Mouse (Mus musculus) forebrain, embryonic 11.5 days (tissue): ENCODE results near the gene Leap2. TPM values are rescaled to one million over a fixed set of nuclear protein-coding genes. Genes with fewer than 3 reads are reported as not detected.

ENCODE experiments used
- ATAC-seq: fragments of 200-750 bp; cut with Nextera tagmentation; replicated peaks from 2 replicates; pipeline ENCODE4 v1.8.0; 2017; ENCODE audit warnings: moderate TSS enrichment; ENCODE audit not compliant: low FRiP score
- DNase-seq: peaks from one replicate; pipeline ENCODE4 v3.0.0-alpha.2; 2017; ENCODE audit warnings: low spot score
- H3K27ac ChIP-seq: fragments of 300-500 bp; sonication (generic); 2 replicates; pipeline ENCODE4 v1.5.1; 2014; ENCODE audit warnings: low read depth, low read length
- H3K27me3 ChIP-seq: fragments of 300-500 bp; sonication (generic); 2 replicates; pipeline ENCODE4 v1.6.1; 2014; ENCODE audit warnings: mild to moderate bottlenecking, low read length, mixed read lengths; ENCODE audit not compliant: control insufficient read depth, insufficient read depth
- H3K36me3 ChIP-seq: fragments of 300-500 bp; sonication (generic); 2 replicates; pipeline ENCODE4 v1.6.1; 2014; ENCODE audit warnings: mild to moderate bottlenecking, low read length, moderate library complexity, mixed read lengths; ENCODE audit not compliant: control insufficient read depth, insufficient read depth
- H3K4me1 ChIP-seq: fragments of 300-500 bp; sonication (generic); replicated peaks from 2 replicates; pipeline ENCODE4 v1.6.1; 2014; ENCODE audit warnings: low read length, mixed read lengths; ENCODE audit not compliant: control insufficient read depth, insufficient read depth
- H3K4me2 ChIP-seq: fragments of 300-500 bp; sonication (generic); 2 replicates; pipeline ENCODE4 v1.6.1; 2014; ENCODE audit warnings: low read depth, mild to moderate bottlenecking, low read length, moderate library complexity, mixed read lengths; ENCODE audit not compliant: severe bottlenecking
- H3K4me3 ChIP-seq: fragments of 300-500 bp; sonication (generic); 2 replicates; pipeline ENCODE4 v1.5.1; 2014; ENCODE audit warnings: low read depth, low read length
- H3K9ac ChIP-seq: fragments of 300-500 bp; sonication (generic); 2 replicates; pipeline ENCODE4 v1.6.1; 2014; ENCODE audit warnings: low read length
- H3K9me3 ChIP-seq: fragments of 300-500 bp; sonication (generic); 2 replicates; pipeline ENCODE4 v1.6.1; 2016; ENCODE audit warnings: low read length, mixed read lengths; ENCODE audit not compliant: control insufficient read depth
- WGBS: fragments of 180-500 bp; shearing (Covaris S2); extraction: QIAGEN DNeasy Blood & Tissue Kit; methylation state at CpG from one replicate; pipeline ENCODE4 v1.1.7; 2014; 5-methylcytosine and 5-hydroxymethylcytosine counted together
- polyA plus RNA-seq: library from polyadenylated mRNA; unstranded; fragments of >200 nt; fragmentation: Nextera tagmentation; extraction: Ambion mirVana; gene quantifications from 2 replicates; pipeline ENCODE4 v1.2.1, GENCODE M21; 2014

The Leap2 gene
- polyA plus RNA-seq = not detected in 2 replicates

- no peaks in the 10 kb centered on the region; the same call in 1 of the 2 replicates for H3K36me3 ChIP-seq
- H3K4me2 ChIP-seq = no peak within 1 kb of the TSS
- H3K27ac ChIP-seq = no peak within 1 kb of the TSS
- no peaks in the 10 kb centered on the region for H3K27me3 ChIP-seq
- H3K4me3 ChIP-seq = no peak within 1 kb of the TSS
- no peak within 1 kb of the TSS for H3K9ac ChIP-seq
- H3K9me3 ChIP-seq = no peaks in the 10 kb centered on the region
- no peak for ATAC-seq
- no peaks in the 10 kb centered on the region for H3K4me1 ChIP-seq
- DNase-seq = no peak
- WGBS = 94% methylated on average over 4 of the region's 4 CpGs
Measured at GRCm38 (mm10) chr11:53423036-53423435, at the start of gene Leap2. Gene Leap2, minus strand, starts transcription at chr11:53423170.

DNA sequence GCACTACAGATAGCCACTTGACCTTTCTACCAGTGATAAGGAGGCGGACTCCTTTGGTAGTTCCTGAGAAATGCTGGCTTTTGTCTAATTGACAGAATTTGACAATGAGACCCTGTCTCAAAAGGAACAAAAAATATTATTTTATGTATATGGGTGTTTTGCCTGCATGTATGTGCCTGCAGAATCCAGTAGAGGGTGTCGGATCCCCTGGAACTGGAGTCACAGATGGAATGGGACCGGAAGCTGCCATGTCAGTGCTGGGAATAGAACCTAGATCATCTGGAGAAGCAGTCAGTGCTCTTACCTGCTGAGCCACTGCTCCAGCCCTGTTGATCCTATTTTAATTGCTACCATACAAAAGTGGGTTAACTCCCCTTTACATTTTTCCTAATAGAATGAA, 49.7 kb upstream of the Leap2 start:
- ATAC-seq = no peak
- Histone ChIP-seq H3K9me3 (no peaks in the 10 kb centered on the region), H3K36me3 (no peaks in the 10 kb centered on the region), H3K27ac (no peak overlapping the region), H3K27me3 (peaks cover 5% of the 10 kb centered on the region), H3K4me3 (no peak overlapping the region), H3K4me1 (peaks cover 6% of the 10 kb centered on the region), H3K4me2 (no peak overlapping the region), H3K9ac (no peak overlapping the region)
- DNase-seq = no peak
- WGBS = 77% methylated on average over 3 of the region's 3 CpGs

DNA sequence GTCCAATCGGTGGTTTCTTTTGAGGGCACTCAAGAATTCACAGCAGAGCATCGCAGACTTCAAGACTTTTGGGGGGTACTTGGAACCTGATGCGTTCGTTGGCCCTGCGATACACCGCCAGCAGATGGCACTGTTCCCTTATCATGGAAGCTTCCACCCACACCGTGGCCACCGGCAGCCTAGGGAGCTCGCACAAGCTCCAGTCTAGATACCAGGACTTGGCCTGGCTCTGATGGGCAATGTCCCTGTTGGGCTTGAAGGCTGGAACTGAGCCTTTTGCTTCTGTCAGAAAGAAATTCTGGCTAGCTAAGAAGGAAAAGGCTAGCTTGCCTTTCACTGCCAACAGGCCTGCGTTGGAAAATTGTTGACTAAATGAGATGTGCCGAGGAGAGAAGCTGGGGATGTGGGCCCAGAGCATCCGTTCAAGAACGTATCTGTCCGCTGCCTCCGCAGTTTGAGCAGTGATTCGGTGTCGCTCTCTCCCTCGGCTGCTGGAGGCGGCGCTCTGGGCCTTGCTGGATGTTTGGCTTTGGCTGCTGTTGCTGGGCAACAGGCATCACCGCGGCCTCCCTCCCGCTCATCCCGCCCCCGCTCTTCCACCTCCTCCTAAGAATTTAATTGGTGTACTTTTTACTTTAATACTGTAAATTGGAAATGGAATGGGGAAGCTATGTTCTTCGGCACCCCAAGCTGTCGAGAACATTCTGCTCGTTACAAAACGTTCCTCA, 47.2 kb upstream of the Leap2 start, which contains the start of gene Gm9837:
TSS of gene Gm9837 (minus strand) at position 512 of the 728 bp plus-strand sequence.
- ATAC-seq (peak; percentile 80), DNase-seq (peak; percentile 95)
- H3K27me3 ChIP-seq = peaks cover 16% of the 10 kb centered on the region
- H3K9me3 ChIP-seq = no peaks in the 10 kb centered on the region
- H3K4me1 ChIP-seq = peaks cover 6% of the 10 kb centered on the region
- peak within 1 kb of the TSS; percentile 4; the same call in 1 of the 2 replicates for H3K9ac ChIP-seq
- peak within 1 kb of the TSS; percentile 20; the same call in 1 of the 2 replicates for H3K4me3 ChIP-seq
- no peak within 1 kb of the TSS for H3K27ac ChIP-seq
- peak within 1 kb of the TSS; percentile 50 for H3K4me2 ChIP-seq
- WGBS = 3% methylated on average over 29 of the region's 29 CpGs
- H3K36me3 ChIP-seq = no peaks in the 10 kb centered on the region

DNA sequence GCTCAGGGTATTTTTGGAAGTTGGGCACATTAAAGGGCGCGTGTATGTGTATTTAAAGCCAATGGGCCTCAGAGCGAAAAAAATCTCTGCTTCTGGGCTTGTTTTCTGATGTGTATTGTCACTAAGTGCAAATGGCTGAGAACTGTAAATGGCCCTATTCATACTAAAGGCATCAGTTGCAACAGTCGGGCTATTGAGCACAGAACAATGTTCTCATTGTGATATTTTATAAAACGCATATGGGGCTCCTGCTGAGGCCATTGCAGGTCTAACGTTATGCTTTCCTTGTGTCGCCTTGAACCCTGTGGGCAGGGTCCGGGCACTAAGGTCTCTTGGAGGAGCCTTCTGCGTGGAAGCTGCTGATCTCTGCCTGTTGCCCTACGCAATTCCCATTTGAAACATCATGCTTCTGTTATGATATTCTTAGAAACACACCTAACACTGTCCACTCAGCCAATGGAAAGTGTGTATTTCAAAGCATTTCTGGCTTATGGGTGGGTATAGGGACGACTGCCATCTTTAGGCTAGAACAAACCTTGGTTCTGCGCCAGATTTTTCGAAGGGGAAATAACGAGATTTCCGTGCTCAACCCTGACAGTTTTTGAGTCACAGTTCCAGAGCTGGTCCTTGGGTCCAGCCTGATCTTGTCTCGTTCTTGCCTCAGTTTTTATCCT, 46.5 kb upstream of the Leap2 start:
- Histone ChIP-seq H3K9ac (no peak overlapping the region), H3K4me2 (peak overlapping the region; percentile 50; the same call in 1 of the 2 replicates), H3K4me1 (peaks cover 6% of the 10 kb centered on the region), H3K4me3 (no peak overlapping the region), H3K9me3 (peaks cover 3% of the 10 kb centered on the region; the same call in 1 of the 2 replicates), H3K27me3 (peaks cover 23% of the 10 kb centered on the region), H3K36me3 (no peaks in the 10 kb centered on the region), H3K27ac (no peak overlapping the region)
- DNase-seq = no peak
- WGBS = 32% methylated on average over 16 of the region's 16 CpGs
- no peak for ATAC-seq

GRCm38 (mm10) chr11:53466231-53466971, 43.4 kb upstream of the Leap2 start:
- peak; percentile 47 for ATAC-seq
- Histone ChIP-seq H3K27ac (no peak overlapping the region), H3K36me3 (no peaks in the 10 kb centered on the region), H3K4me3 (peak overlapping the region; percentile 21), H3K9me3 (peaks cover 5% of the 10 kb centered on the region; the same call in 1 of the 2 replicates), H3K4me2 (peak overlapping the region; percentile 55), H3K27me3 (peaks cover 50% of the 10 kb centered on the region), H3K9ac (peak overlapping the region; percentile 52), H3K4me1 (peaks cover 16% of the 10 kb centered on the region)
- DNase-seq = peak; percentile 92
- WGBS = 4% methylated on average over 40 of the region's 40 CpGs

DNA sequence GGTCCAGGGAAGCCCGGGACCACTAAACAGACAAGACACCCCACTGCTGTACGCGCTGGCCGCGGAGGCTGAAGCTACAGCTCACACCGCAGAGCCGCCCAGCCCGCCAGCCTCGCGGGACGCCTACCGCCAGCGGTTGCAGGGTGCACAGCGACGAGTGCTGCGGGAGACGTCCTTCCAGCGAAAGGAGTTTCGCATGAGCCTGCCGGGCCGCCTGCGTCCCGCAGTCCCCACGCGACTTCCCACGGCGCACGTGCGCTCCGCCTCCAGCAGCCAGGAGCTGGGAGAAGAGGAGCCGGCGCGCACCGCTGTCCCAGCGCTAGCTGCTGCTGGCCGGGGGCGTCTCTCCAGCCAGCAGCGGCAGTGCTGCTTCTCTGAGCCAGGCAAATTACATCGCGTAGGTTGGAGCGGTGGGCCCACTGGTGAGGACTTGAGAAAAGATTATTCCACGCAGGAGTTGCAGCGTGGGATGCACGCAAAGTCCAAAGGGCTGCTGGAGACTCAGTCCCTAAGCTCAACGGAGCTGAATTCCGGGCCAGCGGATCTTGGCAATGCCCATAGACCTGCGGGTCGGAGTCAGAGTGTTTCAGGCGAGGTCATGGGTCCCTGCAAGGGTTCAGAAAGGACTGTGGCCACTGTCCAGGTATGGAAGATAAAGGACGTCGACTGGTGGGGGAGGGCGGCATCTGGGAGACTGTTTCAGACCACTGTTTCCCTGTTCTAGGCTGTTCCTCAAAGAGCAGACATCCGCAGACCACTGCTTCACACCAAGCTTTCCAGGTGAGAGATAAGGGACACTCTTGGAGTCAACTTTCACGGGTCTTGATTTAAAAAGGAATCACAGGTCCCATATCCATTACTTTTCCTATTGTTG, 40.8 kb upstream of the Leap2 start:
- Histone ChIP-seq H3K27me3 (peaks cover 50% of the 10 kb centered on the region), H3K36me3 (no peaks in the 10 kb centered on the region), H3K27ac (no peak overlapping the region), H3K4me1 (peaks cover 12% of the 10 kb centered on the region; the same call in 1 of the 2 replicates), H3K4me2 (peak overlapping the region; percentile 85), H3K9me3 (peaks cover 5% of the 10 kb centered on the region; the same call in 1 of the 2 replicates), H3K4me3 (peak overlapping the region; percentile 38), H3K9ac (peak overlapping the region; percentile 37; the same call in 1 of the 2 replicates)
- DNase-seq (peak; percentile 73), ATAC-seq (no peak)
- 5% methylated on average over 55 of the region's 55 CpGs for WGBS

DNA sequence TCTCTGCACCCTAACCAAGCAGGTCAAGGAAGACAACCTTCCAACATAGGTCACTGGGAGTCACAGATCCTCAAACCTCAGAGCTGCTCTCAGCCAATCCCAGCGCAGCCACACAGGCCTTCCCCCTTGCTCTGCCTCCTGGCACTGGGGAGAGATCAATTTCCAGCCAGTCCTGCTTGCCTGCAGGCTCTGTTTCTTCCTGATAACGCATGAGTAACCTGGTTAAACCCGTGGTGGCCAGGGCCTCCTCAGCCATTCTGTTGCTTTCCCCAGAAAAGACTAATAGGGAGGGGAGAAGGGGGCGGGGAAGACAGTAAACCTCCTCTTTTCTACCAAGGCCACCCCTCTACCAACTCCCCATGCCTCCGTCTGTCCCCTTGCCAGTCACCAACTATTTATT, 38.8 kb upstream of the Leap2 start:
- ATAC-seq = no peak
- no peak overlapping the region for H3K9ac ChIP-seq
- H3K9me3 ChIP-seq = peaks cover 5% of the 10 kb centered on the region; the same call in 1 of the 2 replicates
- 14% methylated on average over 5 of the region's 5 CpGs for WGBS
- H3K4me2 ChIP-seq = no peak overlapping the region
- no peaks in the 10 kb centered on the region for H3K36me3 ChIP-seq
- no peak for DNase-seq
- peaks cover 14% of the 10 kb centered on the region; the same call in 1 of the 2 replicates for H3K4me1 ChIP-seq
- H3K27me3 ChIP-seq = peaks cover 64% of the 10 kb centered on the region
- no peak overlapping the region for H3K4me3 ChIP-seq
- no peak overlapping the region for H3K27ac ChIP-seq
